Mouse (Mus musculus): ENCODE data around the gene Polr2g. TPM values are rescaled to one million over a fixed set of nuclear protein-coding genes. Genes with fewer than 3 reads are reported as not detected.
"Not testable (repeated sequence)": the region's sequence is repeated elsewhere in the genome, so short reads cannot be mapped to it uniquely, and the experiment has no call there.

The Polr2g gene
- polyA plus RNA-seq, 1 experiment from 2014 or later: 163 TPM

GRCm38 (mm10) chr19:8838041-8838730 is 39.8 kb upstream of the Polr2g start:
- Histone ChIP-seq H3K9ac (peak overlapping the region; percentile 59), H3K27me3 (ENCODE audit: insufficient read depth, low read length) (no peaks in the 10 kb centered on the region), H3K4me3 (ENCODE audit: low read depth, low read length) (peak overlapping the region; percentile 54), H3K4me1 (ENCODE audit: insufficient read depth) (peaks cover 13% of the 10 kb centered on the region), H3K36me3 (ENCODE audit: insufficient read depth) (peaks cover 29% of the 10 kb centered on the region), H3K9me3 (ENCODE audit: low read depth, low read length) (no peaks in the 10 kb centered on the region), H3K27ac (ENCODE audit: low read depth) (peak overlapping the region; percentile 98), H3K4me2 (peak overlapping the region; percentile 76)
- WGBS: 16% methylated on average over 15 of the region's 15 CpGs
- peak; percentile 70 for DNase-seq
- no peak for TF ChIP-seq CTCF (IDR thresholded peaks at IDR 0.05; ENCODE audit: low read depth)
- peak; percentile 28; the same call in 1 of the 2 replicates for ATAC-seq (ENCODE audit: insufficient read depth)

- peak; percentile 92 for DNase-seq
Observed at GRCm38 (mm10) chr19:8837251-8837791, 38.9 kb upstream of the Polr2g start, which contains the start of gene Bscl2. Bscl2 (plus strand) TSS chr19:8837467.

GRCm38 (mm10) chr19:8836327-8836726 is 38.0 kb upstream of the Polr2g start:
- ATAC-seq (ENCODE audit: insufficient read depth); DNase-seq: not testable (repeated sequence)

More at GRCm38 (mm10) chr19:8837251-8837791, 38.9 kb upstream of the Polr2g start, which contains the start of gene Bscl2:
- Histone ChIP-seq H3K4me3 (ENCODE audit: low read depth, low read length) (peak within 1 kb of the TSS; percentile 54), H3K4me2 (peak within 1 kb of the TSS; percentile 76), H3K4me1 (ENCODE audit: insufficient read depth) (peaks cover 13% of the 10 kb centered on the region), H3K9me3 (ENCODE audit: low read depth, low read length) (no peaks in the 10 kb centered on the region), H3K27me3 (ENCODE audit: insufficient read depth, low read length) (no peaks in the 10 kb centered on the region), H3K27ac (ENCODE audit: low read depth) (peak within 1 kb of the TSS; percentile 98), H3K36me3 (ENCODE audit: insufficient read depth) (peaks cover 37% of the 10 kb centered on the region), H3K9ac (peak within 1 kb of the TSS; percentile 59)
- peak; percentile 84 for ATAC-seq (ENCODE audit: insufficient read depth)
- under 1% methylated on average over 38 of the region's 38 CpGs for WGBS
- TF ChIP-seq CTCF (IDR thresholded peaks at IDR 0.05; ENCODE audit: low read depth): peak; percentile 63

GRCm38 (mm10) chr19:8832971-8833370 is 34.6 kb upstream of the Polr2g start:
- no peak for TF ChIP-seq CTCF (IDR thresholded peaks at IDR 0.05; ENCODE audit: low read depth)
- no peak for DNase-seq
- Histone ChIP-seq H3K9me3 (ENCODE audit: low read depth, low read length) (no peaks in the 10 kb centered on the region), H3K4me1 (ENCODE audit: insufficient read depth) (peaks cover 3% of the 10 kb centered on the region; the same call in 1 of the 2 replicates), H3K9ac (no peak overlapping the region), H3K27me3 (ENCODE audit: insufficient read depth, low read length) (no peaks in the 10 kb centered on the region), H3K4me2 (no peak overlapping the region), H3K27ac (ENCODE audit: low read depth) (no peak overlapping the region), H3K36me3 (ENCODE audit: insufficient read depth) (peaks cover 75% of the 10 kb centered on the region), H3K4me3 (ENCODE audit: low read depth, low read length) (no peak overlapping the region)
- no peak for ATAC-seq (ENCODE audit: insufficient read depth)
- WGBS: 95% methylated on average over 4 of the region's 4 CpGs

More at GRCm38 (mm10) chr19:8836327-8836726, 38.0 kb upstream of the Polr2g start:
- WGBS: 97% methylated on average over 10 of the region's 10 CpGs
- Histone ChIP-seq H3K36me3 (ENCODE audit: insufficient read depth) (peaks cover 42% of the 10 kb centered on the region), H3K4me1 (ENCODE audit: insufficient read depth) (peaks cover 13% of the 10 kb centered on the region)
- H3K4me3 ChIP-seq (ENCODE audit: low read depth, low read length); H3K9ac ChIP-seq; H3K4me2 ChIP-seq; H3K27me3 ChIP-seq (ENCODE audit: insufficient read depth, low read length); H3K9me3 ChIP-seq (ENCODE audit: low read depth, low read length); H3K27ac ChIP-seq (ENCODE audit: low read depth): not testable (repeated sequence)

GRCm38 (mm10) chr19:8831262-8831661 is 32.9 kb upstream of the Polr2g start:
- H3K4me3 ChIP-seq (ENCODE audit: low read depth, low read length): no peak overlapping the region
- no peak overlapping the region for H3K4me2 ChIP-seq
- ATAC-seq (ENCODE audit: insufficient read depth) (no peak), DNase-seq (peak; percentile 14)
- H3K27ac ChIP-seq (ENCODE audit: low read depth): no peak overlapping the region
- no peak overlapping the region for H3K9ac ChIP-seq
- H3K9me3 ChIP-seq (ENCODE audit: low read depth, low read length): no peaks in the 10 kb centered on the region
- 80% methylated on average over 11 of the region's 11 CpGs for WGBS
- H3K36me3 ChIP-seq (ENCODE audit: insufficient read depth): peaks cover 92% of the 10 kb centered on the region
- no peaks in the 10 kb centered on the region for H3K27me3 ChIP-seq (ENCODE audit: insufficient read depth, low read length)
- no peaks in the 10 kb centered on the region for H3K4me1 ChIP-seq (ENCODE audit: insufficient read depth)
- TF ChIP-seq CTCF (IDR thresholded peaks at IDR 0.05; ENCODE audit: low read depth): 0 out of 2 replicates have a peak, but pooled peaks have one; percentile 8

GRCm38 (mm10) chr19:8830664-8831063 is 32.3 kb upstream of the Polr2g start:
- no peak for DNase-seq
- 88% methylated on average over 8 of the region's 8 CpGs for WGBS
- Histone ChIP-seq H3K36me3 (ENCODE audit: insufficient read depth) (peaks cover 98% of the 10 kb centered on the region), H3K4me2 (no peak overlapping the region), H3K27me3 (ENCODE audit: insufficient read depth, low read length) (no peaks in the 10 kb centered on the region), H3K4me1 (ENCODE audit: insufficient read depth) (no peaks in the 10 kb centered on the region), H3K27ac (ENCODE audit: low read depth) (no peak overlapping the region), H3K9ac (no peak overlapping the region), H3K4me3 (ENCODE audit: low read depth, low read length) (no peak overlapping the region), H3K9me3 (ENCODE audit: low read depth, low read length) (no peaks in the 10 kb centered on the region)
- no peak for ATAC-seq (ENCODE audit: insufficient read depth)
- no peak for TF ChIP-seq CTCF (IDR thresholded peaks at IDR 0.05; ENCODE audit: low read depth)

GRCm38 (mm10) chr19:8829660-8830059 is 31.3 kb upstream of the Polr2g start, which contains the start of gene AC129217.1:
AC129217.1 (plus strand) TSS chr19:8829773.
- 88% methylated on average over 8 of the region's 8 CpGs for WGBS
- H3K36me3 ChIP-seq (ENCODE audit: insufficient read depth): peaks cover 100% of the 10 kb centered on the region
- H3K4me2 ChIP-seq: no peak within 1 kb of the TSS
- H3K27me3 ChIP-seq (ENCODE audit: insufficient read depth, low read length): no peaks in the 10 kb centered on the region
- TF ChIP-seq CTCF (IDR thresholded peaks at IDR 0.05; ENCODE audit: low read depth): no peak
- H3K4me1 ChIP-seq (ENCODE audit: insufficient read depth): no peaks in the 10 kb centered on the region
- no peak within 1 kb of the TSS for H3K4me3 ChIP-seq (ENCODE audit: low read depth, low read length)
- no peaks in the 10 kb centered on the region for H3K9me3 ChIP-seq (ENCODE audit: low read depth, low read length)
- peak; percentile 11 for DNase-seq
- H3K27ac ChIP-seq (ENCODE audit: low read depth): no peak within 1 kb of the TSS
- no peak within 1 kb of the TSS for H3K9ac ChIP-seq
- no peak for ATAC-seq (ENCODE audit: insufficient read depth)
